Mouse (Mus musculus) limb, embryonic 14.5 days (tissue): ENCODE data around the gene Olfr427. TPM values are rescaled to one million over a fixed set of nuclear protein-coding genes. Genes with fewer than 3 reads are reported as not detected.

Experiments used
- ATAC-seq: fragments of 200-750 bp; cut with Nextera tagmentation; 2 replicates; pipeline ENCODE4 v1.8.0; 2017; ENCODE audit warnings: low read depth, moderate number of reproducible peaks, moderate TSS enrichment; ENCODE audit not compliant: low FRiP score
- DNase-seq: peaks from one replicate; pipeline ENCODE4 v3.0.0-alpha.2; 2015; ENCODE audit warnings: low spot score
- H3K27ac ChIP-seq: fragments of 300-500 bp; sonication (generic); replicated peaks from 2 replicates; pipeline ENCODE4 v1.5.1; 2014; ENCODE audit warnings: low read depth, mild to moderate bottlenecking, low read length, moderate library complexity, mixed read lengths
- H3K27me3 ChIP-seq: fragments of 300-500 bp; sonication (generic); 2 replicates; pipeline ENCODE4 v1.6.1; 2014; ENCODE audit warnings: low read length, mixed read lengths; ENCODE audit not compliant: control insufficient read depth, insufficient read depth
- H3K36me3 ChIP-seq: fragments of 300-500 bp; sonication (generic); 2 replicates; pipeline ENCODE4 v1.6.1; 2014; ENCODE audit warnings: mild to moderate bottlenecking, low read length, moderate library complexity, mixed read lengths; ENCODE audit not compliant: control insufficient read depth, insufficient read depth
- H3K4me1 ChIP-seq: fragments of 300-500 bp; sonication (generic); 2 replicates; pipeline ENCODE4 v1.6.1; 2014; ENCODE audit warnings: antibody characterized with exemption, low read length, mixed read lengths; ENCODE audit not compliant: control insufficient read depth, insufficient read depth
- H3K4me2 ChIP-seq: fragments of 300-500 bp; sonication (generic); replicated peaks from 2 replicates; pipeline ENCODE4 v1.6.1; 2014; ENCODE audit warnings: low read depth, mild to moderate bottlenecking, low read length, moderate library complexity; ENCODE audit not compliant: severe bottlenecking
- H3K4me3 ChIP-seq: fragments of 300-500 bp; sonication (generic); replicated peaks from 2 replicates; pipeline ENCODE4 v1.5.1; 2014; ENCODE audit warnings: low read length
- H3K9ac ChIP-seq: fragments of 300-500 bp; sonication (generic); 2 replicates; pipeline ENCODE4 v1.6.1; 2014; ENCODE audit warnings: mild to moderate bottlenecking, low read depth, low read length, moderate library complexity; ENCODE audit not compliant: severe bottlenecking
- H3K9me3 ChIP-seq: fragments of 300-500 bp; sonication (generic); 2 replicates; pipeline ENCODE4 v1.6.1; 2016; ENCODE audit warnings: low read length; ENCODE audit not compliant: control insufficient read depth
- POLR2A ChIP-seq: fragments of 200-500 bp; IDR thresholded peaks from 2 replicates; pipeline ENCODE4 v1.8.0; 2012; ENCODE audit warnings: inconsistent platforms, mild to moderate bottlenecking, moderate library complexity, borderline replicate concordance; ENCODE audit not compliant: insufficient read depth, insufficient read length; ENCODE audit errors: extremely low read depth
- WGBS: fragments of 180-500 bp; shearing (Covaris S2); extraction: QIAGEN DNeasy Blood & Tissue Kit; methylation state at CpG from one replicate; pipeline ENCODE4 v1.1.7; 2014; 5-methylcytosine and 5-hydroxymethylcytosine counted together
- polyA plus RNA-seq, 2 experiments: library from polyadenylated mRNA; depleted of rRNA in 1 of 2; stranded (reverse) in 1 of 2; unstranded in 1 of 2; fragments of >200 nt; fragmentation: Nextera tagmentation in 1 of 2; extraction: Ambion mirVana in 1 of 2; gene quantifications; 2 replicates each; pipeline versions ENCODE4 v1.2.1 to v1.2.3; 2012 to 2014

Gene Olfr427
- polyA plus RNA-seq, 2 experiments, result not detected

DNA sequence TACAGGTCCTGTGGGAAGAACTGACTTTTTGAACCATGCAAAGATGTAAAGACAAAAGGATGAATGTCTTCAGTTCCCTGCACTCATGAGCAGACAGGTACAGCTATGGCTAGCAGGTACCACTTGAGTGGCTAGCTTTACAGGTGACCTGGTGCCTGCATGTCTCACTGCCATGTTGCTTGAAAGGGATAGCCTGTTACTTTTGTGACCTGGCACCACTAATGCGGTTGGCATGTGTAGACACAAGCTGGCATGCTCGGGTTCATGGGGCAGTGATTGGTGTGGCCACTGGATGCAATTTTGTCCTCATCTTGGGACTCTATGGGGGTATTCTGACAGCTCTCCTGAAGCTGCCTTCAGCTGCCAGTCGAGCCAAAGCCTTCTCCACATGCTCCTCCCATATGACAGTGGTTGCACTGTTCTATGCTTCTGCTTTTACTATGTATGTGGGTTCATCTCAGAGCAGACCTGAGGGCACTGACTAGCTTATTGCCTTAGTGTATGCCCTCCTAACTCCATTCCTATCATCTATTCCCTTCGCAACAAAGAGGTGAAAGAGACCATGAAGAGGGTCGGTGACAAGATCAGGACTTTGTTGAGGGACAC is 44.7 kb upstream of the Olfr427 start:
- ATAC-seq (no peak), DNase-seq (no peak)
- Histone ChIP-seq H3K27me3 (no peaks in the 10 kb centered on the region), H3K36me3 (no peaks in the 10 kb centered on the region), H3K27ac (no peak overlapping the region), H3K9me3 (no peaks in the 10 kb centered on the region), H3K4me3 (no peak overlapping the region), H3K4me1 (no peaks in the 10 kb centered on the region), H3K4me2 (no peak overlapping the region), H3K9ac (no peak overlapping the region)
- WGBS, result 78% methylated on average over 5 of the region's 5 CpGs
- no peak for TF ChIP-seq POLR2A

GRCm38 (mm10) chr1:174052981-174053380 is 43.7 kb upstream of the Olfr427 start:
- H3K27ac ChIP-seq, result no peak overlapping the region
- DNase-seq (no peak), ATAC-seq (no peak)
- H3K4me3 ChIP-seq, result no peak overlapping the region
- H3K36me3 ChIP-seq, result no peaks in the 10 kb centered on the region
- WGBS, result 87% methylated on average over 3 of the region's 3 CpGs
- H3K4me2 ChIP-seq, result no peak overlapping the region
- no peak overlapping the region for H3K9ac ChIP-seq
- H3K9me3 ChIP-seq, result no peaks in the 10 kb centered on the region
- TF ChIP-seq POLR2A, result no peak
- no peaks in the 10 kb centered on the region for H3K4me1 ChIP-seq
- no peaks in the 10 kb centered on the region for H3K27me3 ChIP-seq

- H3K4me2 ChIP-seq, result no peak overlapping the region
- no peak for DNase-seq
- no peak for ATAC-seq
- H3K9me3 ChIP-seq, result no peaks in the 10 kb centered on the region
- TF ChIP-seq POLR2A, result no peak
- no peak overlapping the region for H3K4me3 ChIP-seq
- no peak overlapping the region for H3K9ac ChIP-seq
- WGBS, result 74% methylated on average over 2 of the region's 2 CpGs
- H3K36me3 ChIP-seq, result no peaks in the 10 kb centered on the region
- H3K27me3 ChIP-seq, result no peaks in the 10 kb centered on the region
- H3K4me1 ChIP-seq, result no peaks in the 10 kb centered on the region
- no peak overlapping the region for H3K27ac ChIP-seq
Measured at GRCm38 (mm10) chr1:174055248-174055647, 41.4 kb upstream of the Olfr427 start.

DNA sequence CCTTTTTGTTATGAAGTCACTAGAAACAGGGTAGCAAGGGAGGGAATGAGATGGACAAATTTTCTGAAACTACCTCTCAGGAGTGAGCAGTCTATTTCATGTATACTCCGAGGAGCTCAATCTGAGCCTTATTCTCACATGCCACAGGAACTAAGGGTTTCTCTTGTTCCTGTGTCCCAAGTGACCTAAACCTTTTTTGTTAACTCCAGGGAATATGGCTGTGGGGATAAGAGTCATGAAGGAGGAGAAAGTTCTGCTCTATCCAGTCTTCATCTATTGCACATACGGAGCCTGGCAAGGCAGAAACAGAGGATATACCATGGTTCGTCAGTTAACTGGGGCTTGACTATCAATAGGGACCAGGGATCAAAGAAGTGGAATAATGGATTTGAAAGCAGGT is 30.4 kb upstream of the Olfr427 start, which contains the start of gene Olfr430:
TSS of gene Olfr430 (plus strand) at position 301 of the 400 bp plus-strand sequence.
- Histone ChIP-seq H3K9me3 (no peaks in the 10 kb centered on the region), H3K4me1 (no peaks in the 10 kb centered on the region), H3K27me3 (no peaks in the 10 kb centered on the region), H3K27ac (no peak within 1 kb of the TSS), H3K36me3 (no peaks in the 10 kb centered on the region), H3K4me3 (no peak within 1 kb of the TSS), H3K9ac (no peak within 1 kb of the TSS), H3K4me2 (no peak within 1 kb of the TSS)
- ATAC-seq, result no peak
- WGBS, result 85% methylated on average over 3 of the region's 3 CpGs
- no peak for DNase-seq
- TF ChIP-seq POLR2A, result no peak

- Histone ChIP-seq H3K27me3 (no peaks in the 10 kb centered on the region), H3K9me3 (no peaks in the 10 kb centered on the region), H3K27ac (no peak within 1 kb of the TSS), H3K36me3 (no peaks in the 10 kb centered on the region), H3K4me3 (no peak within 1 kb of the TSS), H3K9ac (no peak within 1 kb of the TSS), H3K4me1 (no peaks in the 10 kb centered on the region), H3K4me2 (no peak within 1 kb of the TSS)
- no peak for TF ChIP-seq POLR2A
- ATAC-seq (no peak), DNase-seq (no peak)
- WGBS, result 88% methylated on average over 2 of the region's 2 CpGs
Measured at GRCm38 (mm10) chr1:174084031-174084430, 12.7 kb upstream of the Olfr427 start, which contains the start of gene Olfr429. Gene Olfr429, plus strand, starts transcription at chr1:174084331.
